Mouse (Mus musculus): ENCODE data around the gene Nkrf.

Gene Nkrf

DNA sequence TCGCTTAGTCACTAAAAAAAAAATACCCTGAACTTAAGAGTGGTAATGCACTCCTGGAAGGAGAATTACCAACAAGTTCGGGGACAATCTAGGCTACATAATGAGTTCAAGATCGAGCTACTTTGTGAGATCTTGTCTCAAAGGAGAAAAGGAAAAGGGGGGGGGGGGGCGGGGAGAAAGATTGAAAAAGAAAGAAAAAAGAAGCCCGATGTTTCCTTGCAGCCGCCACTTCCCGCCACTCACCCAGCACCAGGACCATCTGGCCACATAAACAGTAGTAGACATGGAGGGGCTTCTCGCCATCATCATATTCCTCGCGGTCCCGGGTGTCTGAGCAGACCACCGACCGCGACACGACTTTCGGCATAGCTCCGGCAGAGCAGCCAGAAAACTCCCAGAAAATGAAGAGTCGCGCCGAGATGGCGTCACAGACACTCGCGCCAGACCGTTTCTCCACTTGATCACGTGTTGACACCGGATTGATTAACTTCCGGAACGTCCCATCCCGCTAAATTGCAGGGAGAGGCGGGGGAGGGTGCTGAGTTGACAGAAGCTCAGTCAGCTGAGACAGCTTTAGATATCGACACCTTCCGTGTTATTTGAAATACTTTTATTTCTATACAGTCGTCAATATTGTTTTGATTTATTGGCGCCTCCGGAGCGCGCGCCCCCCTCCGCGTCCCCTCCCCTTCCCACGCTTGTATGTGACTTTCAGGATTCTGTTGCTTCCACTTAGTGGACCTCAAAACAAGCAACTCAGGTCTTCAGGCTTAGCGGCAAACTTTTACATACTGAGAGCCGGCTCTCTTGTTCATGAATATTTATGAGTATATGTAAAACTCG lies 38.7 kb downstream of the Nkrf start:
- DNase-seq (ENCODE audit: low spot score) = peak; percentile 51

GRCm38 (mm10) chrX:36852631-36853030 lies 50.1 kb downstream of the Nkrf start:
- DNase-seq (ENCODE audit: low spot score) = no peak

DNA sequence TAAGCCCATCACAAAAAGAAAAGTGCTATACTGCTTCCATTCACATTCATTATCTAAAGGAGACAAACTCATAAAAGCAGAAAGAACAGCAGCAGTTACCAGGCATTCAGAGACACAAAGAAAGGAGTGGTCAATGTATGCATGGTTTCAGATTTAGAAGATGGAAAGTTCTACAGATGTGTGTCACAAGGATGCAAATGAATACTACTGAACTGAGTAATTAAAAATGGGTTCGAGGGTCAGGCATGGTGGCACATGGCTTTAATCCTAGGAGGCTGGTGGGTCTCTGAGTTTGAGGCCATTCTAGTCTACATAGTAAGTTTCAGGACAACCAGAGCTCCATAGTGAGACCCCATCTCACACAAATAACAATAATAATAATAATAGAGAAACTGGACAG lies 55.5 kb downstream of the Nkrf start:
- no peak for DNase-seq (ENCODE audit: low spot score)

GRCm38 (mm10) chrX:36843346-36843990 lies 59.2 kb downstream of the Nkrf start:
- DNase-seq (ENCODE audit: low spot score) = no peak

DNA sequence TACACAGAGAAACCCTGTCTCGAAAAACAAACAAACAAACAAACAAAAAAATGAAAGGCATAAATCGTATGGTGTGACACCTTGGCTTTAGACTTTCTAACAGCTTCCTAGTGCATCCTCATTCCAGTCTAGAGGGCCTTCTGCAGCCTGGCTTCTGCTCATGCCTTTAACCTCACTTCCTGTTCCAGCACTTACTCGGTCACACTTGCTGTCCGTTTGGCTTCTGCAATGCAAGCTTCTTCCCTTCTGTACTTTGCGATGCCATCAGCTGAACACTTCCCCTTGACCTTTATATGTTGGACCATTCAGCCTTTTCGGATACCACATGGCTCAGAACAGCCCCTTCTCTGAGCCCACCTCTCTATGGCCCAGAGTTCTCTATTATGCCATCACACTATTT lies 61.0 kb downstream of the Nkrf start:
- DNase-seq (ENCODE audit: low spot score) = no peak

- no peak for DNase-seq (ENCODE audit: low spot score)
Observed at GRCm38 (mm10) chrX:36839391-36839790, 63.3 kb downstream of the Nkrf start.
